ENCODE assay signal across 31 mouse cellular contexts in the genomic region with DNA sequence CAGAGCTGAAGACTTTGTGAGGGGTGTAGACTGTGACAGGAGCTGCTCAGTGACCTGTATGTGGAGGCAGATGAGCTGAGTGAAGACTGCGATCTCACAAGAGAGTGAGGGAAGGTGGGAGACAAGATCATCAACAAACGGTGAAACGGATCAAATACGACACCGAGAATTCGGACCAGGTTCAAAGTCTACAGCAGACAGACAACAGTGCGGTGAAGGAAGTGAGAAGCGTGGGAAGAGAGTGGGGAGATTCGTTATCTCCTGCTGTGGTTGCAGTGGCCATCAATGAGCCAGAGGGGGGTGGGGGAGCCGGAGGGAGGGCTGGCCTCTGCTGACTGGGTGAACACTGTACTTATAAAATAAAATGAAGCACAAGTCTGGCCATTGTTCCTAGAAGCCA. TPM values are rescaled to one million over a fixed set of nuclear protein-coding genes. Genes with fewer than 3 reads are reported as not detected.
DNase-seq lines count a peak whose midpoint lies in the region; ATAC-seq lines count a peak whose summit lies in the region.
"Had no signal": no experiment of that assay in that cellular context is flagged by ENCODE, and none has a peak within 500 bp of the region (broad histone marks: within the 10 kb centered on the region; RNA-seq: fewer than 3 reads in every experiment).

No protein-coding gene starts in this region.

- peak; percentile 47 for DNase-seq in naive thymus-derived CD4-positive, alpha-beta T cell, adult 2 months (ENCODE audit: low read depth)
- DNase-seq in neural tube, embryonic 10.5 days (ENCODE audit: extremely low spot score, low spot score): no peak
- no peak for DNase-seq in liver
- DNase-seq: adrenal gland, postnatal 14 days; cerebellum, adult 11-12 months; cerebellum, postnatal 25 days; embryo, embryonic 11 days; gastrocnemius, postnatal 25 days; heart, adult 11 months; kidney, adult 18-20 months; kidney, postnatal 25 days; lung, adult 18-20 months; lung, postnatal 4 days; midbrain, embryonic 14.5 days; spleen, adult 18-20 months; thymus, adult 18-20 months; thymus, postnatal 25 days had no signal

- H3K4me1 ChIP-seq in intestine, embryonic 16.5 days (ENCODE audit: control insufficient read depth, insufficient read depth, low read length): peaks cover 28% of the 10 kb centered on the region
- peaks cover 28% of the 10 kb centered on the region for H3K4me1 ChIP-seq in intestine, embryonic 15.5 days (replicated peaks)
- H3K4me1 ChIP-seq: forebrain, embryonic 15.5 days had no signal

- no peak overlapping the region for H3K9ac ChIP-seq in intestine, embryonic 16.5 days (ENCODE audit: low read depth, low read length)
- no peak overlapping the region for H3K9ac ChIP-seq in intestine, embryonic 15.5 days
- H3K9ac ChIP-seq: embryonic facial prominence, embryonic 12.5 days; forebrain, embryonic 15.5 days; heart, embryonic 15.5 days; kidney, embryonic 15.5 days; limb, embryonic 12.5 days; liver, embryonic 12.5 days; neural tube, embryonic 12.5 days had no signal

- no peak overlapping the region for H3K27ac ChIP-seq in intestine, embryonic 16.5 days (ENCODE audit: low read length)
- H3K27ac ChIP-seq in intestine, embryonic 15.5 days: no peak overlapping the region
- H3K27ac ChIP-seq: embryonic facial prominence, embryonic 12.5 days; forebrain, embryonic 15.5 days; heart, embryonic 10.5 days; heart, embryonic 15.5 days; kidney, embryonic 15.5 days; limb, embryonic 12.5 days; liver, embryonic 12.5 days; neural tube, embryonic 12.5 days had no signal

- no peaks in the 10 kb centered on the region for H3K9me3 ChIP-seq in intestine, embryonic 16.5 days (ENCODE audit: control insufficient read depth, low read length)
- H3K9me3 ChIP-seq in intestine, embryonic 15.5 days: no peaks in the 10 kb centered on the region
- H3K9me3 ChIP-seq: embryonic facial prominence, embryonic 12.5 days; forebrain, embryonic 15.5 days; heart, embryonic 10.5 days; heart, embryonic 15.5 days; kidney, embryonic 15.5 days; limb, embryonic 12.5 days; liver, embryonic 12.5 days; neural tube, embryonic 12.5 days had no signal

- 0 out of 2 replicates have a peak, but pooled peaks have one; percentile 29 for ATAC-seq in intestine, embryonic 16.5 days
- no peak for ATAC-seq in intestine, embryonic 15.5 days
- peak; percentile 17; the same call in 1 of the 2 replicates for ATAC-seq in common myeloid progenitor, adult 5-6 weeks (replicated peaks; ENCODE audit: low read depth, poor library complexity, severe bottlenecking)
- ATAC-seq in monocyte, adult 5-6 weeks (replicated peaks; ENCODE audit: insufficient number of reproducible peaks, low FRiP score, low TSS enrichment, poor library complexity, severe bottlenecking): no peak
- ATAC-seq: forebrain, embryonic 15.5 days; hindbrain, embryonic 16.5 days; liver, embryonic 12.5 days; lung, postnatal 0 days had no signal

- H3K27me3 ChIP-seq in intestine, embryonic 16.5 days (replicated peaks; ENCODE audit: control insufficient read depth, insufficient read depth, low read length): no peaks in the 10 kb centered on the region
- H3K27me3 ChIP-seq in intestine, embryonic 15.5 days (replicated peaks): no peaks in the 10 kb centered on the region
- H3K27me3 ChIP-seq: embryonic facial prominence, embryonic 12.5 days; forebrain, embryonic 15.5 days; heart, embryonic 15.5 days; kidney, embryonic 15.5 days; limb, embryonic 12.5 days; liver, embryonic 12.5 days; neural tube, embryonic 12.5 days had no signal

- H3K36me3 ChIP-seq in intestine, embryonic 16.5 days (ENCODE audit: control insufficient read depth, insufficient read depth, low read length): no peaks in the 10 kb centered on the region
- no peaks in the 10 kb centered on the region for H3K36me3 ChIP-seq in intestine, embryonic 15.5 days
- H3K36me3 ChIP-seq: embryonic facial prominence, embryonic 12.5 days; forebrain, embryonic 15.5 days; heart, embryonic 10.5 days; heart, embryonic 15.5 days; kidney, embryonic 15.5 days; limb, embryonic 12.5 days; liver, embryonic 12.5 days; neural tube, embryonic 12.5 days had no signal

- 59% methylated on average over 10 of the region's 10 CpGs for WGBS in intestine, embryonic 16.5 days
- WGBS in intestine, embryonic 15.5 days: 57% methylated on average over 10 of the region's 10 CpGs

- H3K4me3 ChIP-seq in intestine, embryonic 16.5 days (ENCODE audit: low read length): no peak overlapping the region
- no peak overlapping the region for H3K4me3 ChIP-seq in intestine, embryonic 15.5 days (replicated peaks)
- H3K4me3 ChIP-seq: embryonic facial prominence, embryonic 12.5 days; forebrain, embryonic 15.5 days; heart, embryonic 10.5 days; heart, embryonic 15.5 days; kidney, embryonic 15.5 days; limb, embryonic 12.5 days; liver, embryonic 12.5 days; neural tube, embryonic 12.5 days had no signal

- no peak overlapping the region for H3K4me2 ChIP-seq in intestine, embryonic 16.5 days (ENCODE audit: low read depth, low read length)
- H3K4me2 ChIP-seq in intestine, embryonic 15.5 days (replicated peaks): no peak overlapping the region
- H3K4me2 ChIP-seq: embryonic facial prominence, embryonic 12.5 days; forebrain, embryonic 15.5 days; heart, embryonic 15.5 days; kidney, embryonic 15.5 days; limb, embryonic 12.5 days; liver, embryonic 12.5 days; neural tube, embryonic 12.5 days had no signal

RNA-seq across cellular contexts. Expression of gene Cnksr3, which starts 33.5 kb away (rescaled TPM):
- 13.4 and 14.2 TPM in 2 replicates for polyA plus RNA-seq in intestine, embryonic 16.5 days (2015; fragmentation: Nextera tagmentation; extraction: Ambion mirVana)
- polyA plus RNA-seq in intestine, embryonic 15.5 days (2015; fragmentation: Nextera tagmentation; extraction: Ambion mirVana): 12.6 and 13.6 TPM in 2 replicates
- total RNA-seq in common myeloid progenitor, adult 5-6 weeks (2017): 7.8 and 8.7 TPM in 2 replicates
- 5.4 to 7.1 TPM (median 6.8 TPM) in 3 replicates for total RNA-seq in monocyte, adult 5-6 weeks (2017)

Comparison
In these comparisons a context has a peak if more than half of its experiments do, and no peak if none do; other contexts are left out.
1. ATAC-seq: peak in intestine, embryonic 16.5 days (single experiment) and common myeloid progenitor, adult 5-6 weeks (single experiment); none in intestine, embryonic 15.5 days (single experiment) and monocyte, adult 5-6 weeks (single experiment).